Mouse (Mus musculus): ENCODE measurements at regions not wholly inside any gene's neighbourhood (a gene's known extent, or its start where the extent isn't known, plus 50 kb on each side); places are given as distances from the start of the nearest gene placed in this dataset.

DNA sequence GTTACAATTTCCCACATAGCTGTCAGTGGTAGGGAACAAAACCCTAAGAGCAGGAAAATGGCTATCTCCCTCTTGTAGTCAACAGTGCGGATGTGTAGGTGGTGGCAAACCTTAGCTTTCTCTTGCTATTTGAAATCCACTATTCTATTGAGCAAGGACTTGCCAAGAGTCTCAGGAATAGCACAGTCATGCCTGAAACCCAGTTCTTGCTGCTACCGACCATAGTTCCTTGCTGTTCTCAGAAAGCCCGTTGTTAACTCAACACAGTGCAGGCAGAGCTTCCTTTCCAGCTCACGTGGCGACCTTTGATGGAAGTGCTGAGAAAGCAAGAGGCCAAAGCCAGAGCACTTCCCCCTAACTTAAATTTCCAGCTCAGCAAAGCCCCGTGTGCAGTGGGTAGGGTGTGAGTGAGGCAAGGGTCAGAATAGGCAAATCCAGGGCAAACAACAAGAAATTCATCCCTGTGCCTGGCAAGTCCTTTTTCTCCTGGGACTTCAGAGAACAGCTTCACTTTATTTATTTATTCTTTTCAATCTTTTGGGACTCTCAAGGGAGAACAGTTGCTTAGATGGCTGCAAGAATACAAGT is 131.9 kb downstream of the Snx18 start:
- TF ChIP-seq CTCF (IDR thresholded peaks at IDR 0.05; ENCODE audit: control insufficient read depth, insufficient read depth, insufficient replicate concordance, low read depth, low read length) (no peak), POLR2A (IDR thresholded peaks at IDR 0.05; ENCODE audit: control insufficient read depth, low read depth, low read length) (no peak)

Measured in testis, adult 2 months (tissue).